Mouse (Mus musculus): ENCODE measurements at regions not wholly inside any gene's neighbourhood (a gene's known extent, or its start where the extent isn't known, plus 50 kb on each side); places are given as distances from the start of the nearest gene placed in this dataset.

- TF ChIP-seq CTCF (IDR thresholded peaks at IDR 0.05; ENCODE audit: control insufficient read depth, insufficient read depth, insufficient read length) = no peak
- no peak for TF ChIP-seq MYOG (IDR thresholded peaks at IDR 0.05; ENCODE audit: control insufficient read depth, extremely low read depth, insufficient read length)
- no peak for TF ChIP-seq MAX (IDR thresholded peaks at IDR 0.05)
- no peak for TF ChIP-seq CEBPB (IDR thresholded peaks at IDR 0.05; ENCODE audit: low read depth)
- TF ChIP-seq MYOD1 (IDR thresholded peaks at IDR 0.05; ENCODE audit: control insufficient read depth, insufficient read length, low read depth) = no peak
- TF ChIP-seq USF1 (IDR thresholded peaks at IDR 0.05; ENCODE audit: low read depth) = no peak
These were observed 281.5 kb downstream of the Med13l start for GRCm38 (mm10) chr5:118842017-118842396.
